In genomic region chr11:94419004-94419727, GRCm38 (mm10) we compare ENCODE assay signal across 24 mouse cellular contexts. TPM values are rescaled to one million over a fixed set of nuclear protein-coding genes. Genes with fewer than 3 reads are reported as not detected.
DNase-seq lines count a peak whose midpoint lies in the region; ATAC-seq lines count a peak whose summit lies in the region.
"Had no signal": no experiment of that assay in that cellular context is flagged by ENCODE, and none has a peak within 500 bp of the region (broad histone marks: within the 10 kb centered on the region; RNA-seq: fewer than 3 reads in every experiment).

No protein-coding gene starts in this region.

- H3K9me3 ChIP-seq in embryonic facial prominence, embryonic 11.5 days (replicated peaks; ENCODE audit: control insufficient read depth, low read length) = no peaks in the 10 kb centered on the region
- H3K9me3 ChIP-seq in embryonic facial prominence, embryonic 10.5 days = no peaks in the 10 kb centered on the region
- H3K9me3 ChIP-seq in midbrain, embryonic 13.5 days = no peaks in the 10 kb centered on the region
- no peaks in the 10 kb centered on the region for H3K9me3 ChIP-seq in neural tube, embryonic 15.5 days (replicated peaks)
- H3K9me3 ChIP-seq: embryonic facial prominence, embryonic 15.5 days; forebrain, embryonic 15.5 days; hindbrain, embryonic 12.5 days; limb, embryonic 12.5 days; stomach, embryonic 15.5 days had no signal

- no peaks in the 10 kb centered on the region; the same call in 1 of the 2 replicates for H3K4me1 ChIP-seq in embryonic facial prominence, embryonic 11.5 days (ENCODE audit: control insufficient read depth, insufficient read depth, low read length)
- peaks cover 56% of the 10 kb centered on the region for H3K4me1 ChIP-seq in embryonic facial prominence, embryonic 10.5 days
- H3K4me1 ChIP-seq in midbrain, embryonic 13.5 days (replicated peaks) = peaks cover 56% of the 10 kb centered on the region
- H3K4me1 ChIP-seq in neural tube, embryonic 15.5 days = peaks cover 27% of the 10 kb centered on the region

- no peak overlapping the region for H3K4me2 ChIP-seq in embryonic facial prominence, embryonic 11.5 days (ENCODE audit: low read depth, low read length)
- H3K4me2 ChIP-seq in midbrain, embryonic 13.5 days (replicated peaks) = no peak overlapping the region
- H3K4me2 ChIP-seq in neural tube, embryonic 15.5 days = no peak overlapping the region
- H3K4me2 ChIP-seq: embryonic facial prominence, embryonic 15.5 days; forebrain, embryonic 15.5 days; heart, embryonic 11.5 days; hindbrain, embryonic 12.5 days; limb, embryonic 12.5 days; liver, embryonic 11.5 days; stomach, embryonic 15.5 days had no signal

- no peak overlapping the region for H3K9ac ChIP-seq in embryonic facial prominence, embryonic 11.5 days (replicated peaks; ENCODE audit: low read length)
- H3K9ac ChIP-seq in midbrain, embryonic 13.5 days (replicated peaks) = 0 out of 2 replicates have a peak overlapping the region, but pooled peaks have one; percentile 12
- H3K9ac ChIP-seq in neural tube, embryonic 15.5 days (replicated peaks) = no peak overlapping the region
- H3K9ac ChIP-seq: embryonic facial prominence, embryonic 15.5 days; forebrain, embryonic 15.5 days; hindbrain, embryonic 12.5 days; limb, embryonic 12.5 days; liver, postnatal 0 days; stomach, embryonic 15.5 days had no signal

- no peaks in the 10 kb centered on the region for H3K27me3 ChIP-seq in embryonic facial prominence, embryonic 11.5 days (ENCODE audit: control insufficient read depth, insufficient read depth, low read length)
- peaks cover 42% of the 10 kb centered on the region for H3K27me3 ChIP-seq in embryonic facial prominence, embryonic 10.5 days (replicated peaks; ENCODE audit: low read depth, poor library complexity, severe bottlenecking)
- no peaks in the 10 kb centered on the region for H3K27me3 ChIP-seq in midbrain, embryonic 13.5 days
- H3K27me3 ChIP-seq in neural tube, embryonic 15.5 days (replicated peaks) = no peaks in the 10 kb centered on the region; the same call in 1 of the 2 replicates
- H3K27me3 ChIP-seq: embryonic facial prominence, embryonic 15.5 days; forebrain, embryonic 15.5 days; stomach, embryonic 15.5 days had no signal

- 60% methylated on average over 10 of the region's 10 CpGs for WGBS in embryonic facial prominence, embryonic 11.5 days
- WGBS in embryonic facial prominence, embryonic 10.5 days = 66% methylated on average over 10 of the region's 10 CpGs
- 50% methylated on average over 10 of the region's 10 CpGs for WGBS in midbrain, embryonic 13.5 days
- 63% methylated on average over 10 of the region's 10 CpGs for WGBS in neural tube, embryonic 15.5 days

- H3K27ac ChIP-seq in embryonic facial prominence, embryonic 11.5 days (replicated peaks; ENCODE audit: low read depth, low read length) = no peak overlapping the region
- no peak overlapping the region for H3K27ac ChIP-seq in embryonic facial prominence, embryonic 10.5 days (replicated peaks)
- H3K27ac ChIP-seq in midbrain, embryonic 13.5 days = peak overlapping the region; percentile 41
- no peak overlapping the region for H3K27ac ChIP-seq in neural tube, embryonic 15.5 days (replicated peaks)
- H3K27ac ChIP-seq: embryonic facial prominence, embryonic 15.5 days; forebrain, embryonic 15.5 days; gastrocnemius, adult 2 months; hindbrain, embryonic 12.5 days; limb, embryonic 12.5 days; stomach, embryonic 15.5 days had no signal

- no peak overlapping the region for H3K4me3 ChIP-seq in embryonic facial prominence, embryonic 11.5 days (ENCODE audit: low read depth, low read length)
- H3K4me3 ChIP-seq in embryonic facial prominence, embryonic 10.5 days = no peak overlapping the region
- no peak overlapping the region for H3K4me3 ChIP-seq in midbrain, embryonic 13.5 days (replicated peaks)
- H3K4me3 ChIP-seq in neural tube, embryonic 15.5 days (replicated peaks) = no peak overlapping the region
- H3K4me3 ChIP-seq: embryonic facial prominence, embryonic 15.5 days; forebrain, embryonic 15.5 days; gastrocnemius, adult 2 months; hindbrain, embryonic 12.5 days; limb, embryonic 12.5 days; stomach, embryonic 15.5 days had no signal

- no peak for DNase-seq in embryonic facial prominence, embryonic 11.5 days (ENCODE audit: low spot score)
- no peak for DNase-seq in embryonic facial prominence, embryonic 10.5 days (ENCODE audit: low spot score)
- peak; percentile 69 for DNase-seq in brain, adult 2 months (ENCODE audit: low read depth, low spot score)
- peak; percentile 61 for DNase-seq in cerebellum, adult 9-10 months
- DNase-seq in frontal cortex, postnatal 10 days (ENCODE audit: low spot score in 2 of 2) = no peak
- DNase-seq: adrenal gland, postnatal 14 days; gastrocnemius, adult 2 months; heart, postnatal 10 days; kidney, adult 11 months; kidney, postnatal 4 days; liver, postnatal 0 days; lung, postnatal 10 days; thymus, postnatal 25 days had no signal

- no peaks in the 10 kb centered on the region; the same call in none of the 2 replicates for H3K36me3 ChIP-seq in embryonic facial prominence, embryonic 11.5 days (replicated peaks; ENCODE audit: control insufficient read depth, insufficient read depth, low read depth, low read length)
- H3K36me3 ChIP-seq in embryonic facial prominence, embryonic 10.5 days (replicated peaks) = peaks cover 58% of the 10 kb centered on the region
- peaks cover 36% of the 10 kb centered on the region for H3K36me3 ChIP-seq in midbrain, embryonic 13.5 days
- H3K36me3 ChIP-seq in neural tube, embryonic 15.5 days = peaks cover 35% of the 10 kb centered on the region
- H3K36me3 ChIP-seq: stomach, embryonic 15.5 days had no signal

- ATAC-seq in embryonic facial prominence, embryonic 11.5 days (replicated peaks; ENCODE audit: insufficient number of reproducible peaks, low FRiP score, low TSS enrichment, low read depth) = 0 out of 2 replicates have a peak, but pooled peaks have one; percentile 21
- peak; percentile 53; the same call in 1 of the 2 replicates for ATAC-seq in midbrain, embryonic 13.5 days
- no peak for ATAC-seq in neural tube, embryonic 15.5 days (ENCODE audit: low FRiP score)
- ATAC-seq in frontal cortex, adult (ENCODE audit: low TSS enrichment) = no peak
- ATAC-seq: CD4-positive, CD25-positive, alpha-beta regulatory T cell, adult 4 months; forebrain, embryonic 15.5 days; liver, postnatal 0 days had no signal

RNA-seq across cellular contexts. Expression of gene Abcc3, which starts 26.4 kb away (rescaled TPM):
- 0.60 and 0.63 TPM in 2 replicates for polyA plus RNA-seq in embryonic facial prominence, embryonic 11.5 days (2014; fragmentation: Nextera tagmentation; extraction: Ambion mirVana)
- polyA plus RNA-seq in embryonic facial prominence, embryonic 10.5 days (2016; fragmentation: Nextera tagmentation; extraction: Ambion mirVana) = 0.23 and 0.24 TPM in 2 replicates
- polyA plus RNA-seq in midbrain, embryonic 13.5 days (2015; fragmentation: Nextera tagmentation; extraction: Ambion mirVana) = 0.46 and 0.90 TPM in 2 replicates
- polyA plus RNA-seq in neural tube, embryonic 15.5 days (2015; fragmentation: Nextera tagmentation; extraction: Ambion mirVana) = 1.1 and 1.7 TPM in 2 replicates

RNA-seq across cellular contexts. Expression of gene Cacna1g, which starts 54.8 kb away (rescaled TPM):
- 10.9 and 14.1 TPM in 2 replicates for polyA plus RNA-seq in embryonic facial prominence, embryonic 11.5 days (2014; fragmentation: Nextera tagmentation; extraction: Ambion mirVana)
- polyA plus RNA-seq in embryonic facial prominence, embryonic 10.5 days (2016; fragmentation: Nextera tagmentation; extraction: Ambion mirVana) = 6.5 and 13.5 TPM in 2 replicates
- polyA plus RNA-seq in midbrain, embryonic 13.5 days (2015; fragmentation: Nextera tagmentation; extraction: Ambion mirVana) = 10.5 and 12.4 TPM in 2 replicates
- polyA plus RNA-seq in neural tube, embryonic 15.5 days (2015; fragmentation: Nextera tagmentation; extraction: Ambion mirVana) = 12.8 and 14.7 TPM in 2 replicates
- polyA plus RNA-seq: CD4-positive, CD25-positive, alpha-beta regulatory T cell, adult 4 months had no signal

Comparison
In these comparisons a context has a peak if more than half of its experiments do, and no peak if none do; other contexts are left out.
1. ATAC-seq: peak in embryonic facial prominence, embryonic 11.5 days (single experiment) and midbrain, embryonic 13.5 days (single experiment); none in neural tube, embryonic 15.5 days (single experiment) and frontal cortex, adult (single experiment).
2. DNase-seq: peak in brain, adult 2 months (single experiment) and cerebellum, adult 9-10 months (single experiment); none in embryonic facial prominence, embryonic 11.5 days (single experiment), embryonic facial prominence, embryonic 10.5 days (single experiment) and frontal cortex, postnatal 10 days (0 of 2).